Mouse (Mus musculus): ENCODE measurements around the gene Smim5. TPM values are rescaled to one million over a fixed set of nuclear protein-coding genes. Genes with fewer than 3 reads are reported as not detected.

Smim5 gene
- total and polyA plus RNA-seq, 3 experiments, result 0.42 to 1.4 (median 0.98) TPM

DNA sequence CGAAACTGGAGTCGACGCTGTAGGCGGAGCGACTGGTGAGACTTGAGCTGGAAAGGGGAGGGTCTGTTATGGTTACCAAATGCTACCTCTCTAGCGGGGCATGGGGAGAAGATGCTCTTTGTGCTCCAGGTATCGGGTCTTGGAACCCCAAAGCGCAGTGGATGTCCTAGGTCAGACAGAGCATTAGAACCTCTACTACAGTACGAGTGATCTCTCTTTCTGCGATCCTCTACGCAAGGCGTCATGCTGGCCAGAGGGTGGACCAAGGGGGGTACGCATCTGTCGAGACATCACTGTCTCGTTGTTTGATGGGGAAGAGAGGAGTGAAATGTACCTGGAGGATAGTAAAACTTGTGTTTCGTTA is 34.0 kb downstream of the Smim5 start:
- in situ Hi-C loops (cut with MboI; ENCODE audit: low pct_ligation_motif_present, low pct_unique_long_range_greater_than_20kb, low sequenced_read_pairs) (loop anchor here (5.0 kb wide), 1 partner anchor 74 kb away; no protein-coding TSS in a partner anchor), dilution Hi-C loops (cut with MboI; ENCODE audit: extremely low pct_ligation_motif_present, extremely low pct_unique_long_range_greater_than_20kb, low sequenced_read_pairs) (no loop called here)
- peak overlapping the region; percentile 95; the same call in 1 of the 2 replicates for H3K4me2 ChIP-seq (ENCODE audit: insufficient read depth, low read depth, poor library complexity, severe bottlenecking)
- DNase-seq (ENCODE audit: extremely low read depth), result no peak
- no peaks in the 10 kb centered on the region for H3K9me3 ChIP-seq (replicated peaks; ENCODE audit: low read length)
- H3K27ac ChIP-seq (ENCODE audit: insufficient read depth, low read depth), result 0 out of 2 replicates have a peak overlapping the region, but pooled peaks have one; percentile 6
- no peak for TF ChIP-seq TBP (conservative IDR thresholded peaks at IDR 0.05; ENCODE audit: low read depth, low read length)
- no peak for TF ChIP-seq SIN3A (IDR thresholded peaks at IDR 0.05; ENCODE audit: low read length)
- no peak for TF ChIP-seq IRF4 (IDR thresholded peaks at IDR 0.05; ENCODE audit: low read depth, low read length)
- no peak for TF ChIP-seq MXI1 (IDR thresholded peaks at IDR 0.05; ENCODE audit: low read depth, low read length)
- no peak for TF ChIP-seq NELFE (IDR thresholded peaks at IDR 0.05; ENCODE audit: low read depth, low read length)
- no peak for TF ChIP-seq ZNF384 (IDR thresholded peaks at IDR 0.05; ENCODE audit: low read depth, low read length)
- no peak for TF ChIP-seq JUN (IDR thresholded peaks at IDR 0.05; ENCODE audit: insufficient read depth, low read depth, low read length)
- TF ChIP-seq MAX (IDR thresholded peaks at IDR 0.05; ENCODE audit: low read length), result peak; percentile 2; the same call in 1 of the 2 replicates
- peaks cover 20 to 56% of the 10 kb centered on the region in 2 experiments for H3K4me1 ChIP-seq (ENCODE audit: control insufficient read depth in 1 of 2, insufficient read depth in 2 of 2)
- H3K4me3 ChIP-seq (replicated peaks in 1 of 3; ENCODE audit: low read depth in 2 of 3, low read length in 2 of 3, poor library complexity in 1 of 3), result peak overlapping the region; percentile 82 to 96 (median 93)
- peak overlapping the region; percentile 68 for H3K9ac ChIP-seq (ENCODE audit: insufficient read depth, low read depth)
- peaks cover 23 to 44% of the 10 kb centered on the region in 2 experiments for H3K36me3 ChIP-seq (replicated peaks in 1 of 2; ENCODE audit: control insufficient read depth in 1 of 2, insufficient read depth in 1 of 2, low read length in 1 of 2)
- H3K27me3 ChIP-seq (replicated peaks), result no peaks in the 10 kb centered on the region
- H3K79me2 ChIP-seq (replicated peaks; ENCODE audit: control insufficient read depth, extremely low read depth, insufficient read depth, poor library complexity, severe bottlenecking), result peaks cover 48% of the 10 kb centered on the region

GRCm38 (mm10) chr11:115939690-115940329 is 40.0 kb downstream of the Smim5 start:
- Histone ChIP-seq H3K27me3 (replicated peaks) (no peaks in the 10 kb centered on the region), H3K4me3 (replicated peaks in 1 of 3; ENCODE audit: low read depth in 2 of 3, low read length in 2 of 3, poor library complexity in 1 of 3) (no peak overlapping the region), H3K9me3 (replicated peaks; ENCODE audit: low read length) (no peaks in the 10 kb centered on the region), H3K4me1 (ENCODE audit: control insufficient read depth in 1 of 2, insufficient read depth in 2 of 2) (peaks cover 3 to 16% of the 10 kb centered on the region in 2 experiments; a peak in 3 of 4 replicates), H3K9ac (ENCODE audit: insufficient read depth, low read depth) (no peak overlapping the region), H3K4me2 (ENCODE audit: insufficient read depth, low read depth, poor library complexity, severe bottlenecking) (no peak overlapping the region), H3K79me2 (replicated peaks; ENCODE audit: control insufficient read depth, extremely low read depth, insufficient read depth, poor library complexity, severe bottlenecking) (peaks cover 24% of the 10 kb centered on the region), H3K36me3 (replicated peaks in 1 of 2; ENCODE audit: control insufficient read depth in 1 of 2, insufficient read depth in 1 of 2, low read length in 1 of 2) (peaks cover 68 to 97% of the 10 kb centered on the region in 2 experiments), H3K27ac (ENCODE audit: insufficient read depth, low read depth) (no peak overlapping the region)
- in situ Hi-C loops (cut with MboI; ENCODE audit: low pct_ligation_motif_present, low pct_unique_long_range_greater_than_20kb, low sequenced_read_pairs), result no loop called here
- TF ChIP-seq RAD21 (IDR thresholded peaks at IDR 0.05; ENCODE audit: low read depth, low read length) (peak; percentile 80), CTCF (conservative IDR thresholded peaks at IDR 0.05 in 1 of 2, IDR thresholded peaks at IDR 0.05 in 1 of 2; ENCODE audit: low read depth in 2 of 2, low read length in 2 of 2) (peak; percentile 91 to 95), NELFE (IDR thresholded peaks at IDR 0.05; ENCODE audit: low read depth, low read length) (no peak; the same call in 1 of the 2 replicates), SMC3 (IDR thresholded peaks at IDR 0.05; ENCODE audit: low read depth, low read length) (peak; percentile 84), EP300 (IDR thresholded peaks at IDR 0.05; ENCODE audit: low read length) (no peak), ZNF384 (IDR thresholded peaks at IDR 0.05; ENCODE audit: low read depth, low read length) (no peak), KAT2A (IDR thresholded peaks at IDR 0.05; ENCODE audit: insufficient replicate concordance, low read length) (no peak), UBTF (IDR thresholded peaks at IDR 0.05; ENCODE audit: low read depth, low read length) (no peak), HCFC1 (IDR thresholded peaks at IDR 0.05; ENCODE audit: low read depth, low read length) (no peak), ELF1 (IDR thresholded peaks at IDR 0.05; ENCODE audit: low read depth, low read length) (no peak), USF1 (IDR thresholded peaks at IDR 0.05; ENCODE audit: low read depth, low read length) (no peak), RCOR1 (conservative IDR thresholded peaks at IDR 0.05; ENCODE audit: low read depth, low read length) (no peak), PAX5 (IDR thresholded peaks at IDR 0.05; ENCODE audit: low read length) (no peak), GABPA (IDR thresholded peaks at IDR 0.05; ENCODE audit: insufficient replicate concordance, low read depth, low read length) (no peak)
- dilution Hi-C loops (cut with MboI; ENCODE audit: extremely low pct_ligation_motif_present, extremely low pct_unique_long_range_greater_than_20kb, low sequenced_read_pairs), result no loop called here
- DNase-seq (ENCODE audit: extremely low read depth), result peak; percentile 71

All from CH12.LX (cell line).